Mouse (Mus musculus): ENCODE results near the gene Rnf225.
A peak's percentile ranks its signal among the peaks of the same experiment; 100 is the strongest.
"Not testable (repeated sequence)": the region's sequence is repeated elsewhere in the genome, so short reads cannot be mapped to it uniquely, and the experiment has no call there.

Rnf225 gene

GRCm38 (mm10) chr7:12933615-12934140, 6.5 kb downstream of the Rnf225 start:
- DNase-seq = no peak

- DNase-seq = no peak
These were observed 7.6 kb downstream of the Rnf225 start for GRCm38 (mm10) chr7:12934808-12935207.

DNA sequence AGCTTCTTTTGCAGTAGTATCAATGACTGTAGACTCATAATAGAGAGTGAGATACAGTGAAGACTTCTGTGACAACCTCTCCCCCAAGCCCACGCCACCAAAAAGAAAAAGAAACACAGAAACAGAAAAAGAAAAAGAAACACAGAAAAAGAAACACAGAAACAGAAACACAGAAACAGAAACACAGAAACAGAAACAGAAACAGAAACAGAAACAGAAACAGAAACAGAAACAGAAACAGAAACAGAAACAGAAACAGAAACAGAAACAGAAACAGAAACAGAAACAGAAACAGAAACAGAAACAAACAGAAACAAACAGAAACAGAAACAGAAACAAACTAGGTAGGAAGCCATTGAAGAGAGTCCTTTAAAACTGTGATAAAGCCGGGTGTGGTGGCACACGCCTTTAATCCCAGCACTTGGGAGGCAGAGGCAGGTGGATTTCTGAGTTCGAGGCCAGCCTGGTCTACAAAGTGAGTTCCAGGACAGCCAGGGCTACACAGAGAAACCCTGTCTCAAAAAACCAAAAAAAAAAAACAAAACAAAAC, 10.1 kb downstream of the Rnf225 start:
- DNase-seq = not testable (repeated sequence)

- no peak for DNase-seq
These were observed 13.4 kb downstream of the Rnf225 start for GRCm38 (mm10) chr7:12940599-12940998.

DNA sequence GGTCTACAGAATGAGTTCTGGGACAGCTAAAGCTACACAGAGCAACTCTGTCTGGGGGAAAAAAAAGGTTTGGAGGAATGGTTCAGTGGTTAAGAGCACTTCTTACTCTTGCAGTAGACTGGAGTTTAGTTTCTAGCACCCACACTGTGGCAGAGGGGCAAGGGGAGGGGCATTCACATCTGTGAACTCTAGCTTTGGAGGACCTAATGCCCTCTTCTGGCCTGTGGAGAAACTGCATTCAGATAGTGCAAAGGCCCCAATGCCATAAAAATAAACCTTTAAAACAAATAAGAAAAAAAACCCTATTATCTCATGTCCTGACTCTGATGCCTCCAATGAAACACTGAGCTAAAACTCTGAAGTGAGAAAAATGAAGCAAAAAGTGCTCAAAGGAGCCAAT, 16.3 kb downstream of the Rnf225 start:
- no peak for DNase-seq

DNA sequence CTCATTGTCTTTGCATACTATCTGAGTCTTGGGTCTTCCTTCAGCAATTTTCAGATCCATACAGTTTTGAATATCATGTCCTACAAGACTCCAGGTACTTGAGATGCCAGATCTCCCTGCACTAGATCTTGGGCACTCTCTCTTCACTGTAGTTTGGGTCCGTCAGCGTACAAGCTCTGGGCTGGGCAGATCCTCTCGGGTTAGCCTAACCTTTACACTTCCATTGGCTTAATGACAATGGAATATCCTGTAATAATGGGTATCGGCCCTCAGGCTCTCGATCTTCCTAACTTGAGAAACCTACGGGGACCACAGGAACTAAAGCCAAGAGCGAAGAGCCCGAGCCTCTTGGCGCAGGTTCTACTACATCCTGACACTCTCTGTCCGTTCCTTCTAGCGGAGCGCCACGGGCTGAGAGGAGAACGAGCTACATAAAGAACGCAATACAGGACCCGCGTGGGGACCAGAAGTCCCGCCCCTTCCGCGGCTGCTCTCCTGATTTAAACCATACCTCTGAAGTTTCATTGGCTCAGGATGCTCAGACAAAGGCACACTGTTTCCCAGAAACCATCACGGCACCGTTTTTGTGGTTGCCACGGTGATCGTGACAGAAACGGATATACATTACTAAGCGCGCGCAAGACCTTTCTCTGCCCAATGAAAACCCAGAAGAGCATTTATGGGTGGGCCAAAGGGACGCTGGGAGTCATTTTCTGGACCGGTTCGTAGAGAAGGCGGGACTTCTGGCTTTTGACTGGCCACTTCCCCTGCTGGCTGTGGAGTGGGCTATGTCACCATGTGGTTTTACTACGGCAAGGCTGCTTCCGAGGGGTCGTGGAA, 22.0 kb downstream of the Rnf225 start:
- DNase-seq = peak; percentile 97

- DNase-seq = no peak
These were observed 22.6 kb downstream of the Rnf225 start for GRCm38 (mm10) chr7:12949872-12950229.

GRCm38 (mm10) chr7:12954896-12955295, 27.7 kb downstream of the Rnf225 start:
- DNase-seq = no peak

DNA sequence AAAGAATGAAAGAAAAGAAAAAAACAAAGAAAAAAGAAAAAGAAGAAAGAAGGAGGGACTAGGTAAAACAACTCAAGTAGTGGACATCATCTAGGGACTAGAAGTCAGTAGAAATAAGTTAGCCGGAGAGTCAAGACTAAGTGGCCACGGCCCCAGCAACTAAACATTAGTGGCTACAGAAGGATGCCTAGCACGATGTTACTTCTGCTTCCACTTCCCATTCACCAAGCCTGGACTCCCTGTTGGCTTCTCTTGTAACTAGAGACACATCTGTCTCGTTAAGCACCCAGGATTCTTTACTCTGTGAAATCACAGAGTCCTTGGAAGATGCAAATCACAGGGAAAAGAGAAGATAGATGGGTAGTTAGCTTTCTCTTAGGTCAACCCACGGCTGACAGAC, 30.3 kb downstream of the Rnf225 start:
- no peak for DNase-seq

- no peak for DNase-seq
These were observed 31.7 kb downstream of the Rnf225 start for GRCm38 (mm10) chr7:12958948-12959347.

- DNase-seq = no peak
These were observed 32.5 kb downstream of the Rnf225 start for GRCm38 (mm10) chr7:12959718-12960117.

DNA sequence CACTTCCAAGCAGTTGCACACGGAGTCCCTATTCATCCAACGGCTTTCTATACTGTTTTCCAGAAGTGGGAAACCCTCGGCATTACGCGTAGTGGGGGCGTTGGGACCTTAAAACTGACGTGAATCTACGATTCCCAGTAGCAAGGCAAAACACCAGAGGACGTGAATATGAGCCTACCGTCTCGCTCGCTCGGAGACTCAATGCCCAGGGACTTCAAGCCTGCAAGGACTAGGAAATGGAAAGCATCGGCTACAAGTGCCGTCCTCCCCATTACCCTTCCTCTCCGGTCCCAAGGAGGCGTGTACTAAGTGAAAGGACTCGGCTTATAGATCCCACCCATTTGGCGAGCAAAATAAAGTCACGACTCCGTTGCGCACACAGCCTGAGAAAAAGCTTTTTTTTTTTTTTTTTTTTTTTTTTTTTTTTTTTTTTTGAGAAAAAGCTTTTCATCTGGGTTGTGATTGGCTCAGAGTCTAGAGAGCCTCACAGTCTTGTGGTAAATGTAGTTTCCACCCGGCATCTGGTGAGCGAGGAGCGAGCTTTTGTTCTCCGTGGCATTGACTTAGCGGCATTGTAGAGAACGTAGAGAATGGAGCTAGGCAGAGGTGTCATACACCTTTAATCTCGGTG, 34.4 kb downstream of the Rnf225 start:
- peak; percentile 87 for DNase-seq

DNA sequence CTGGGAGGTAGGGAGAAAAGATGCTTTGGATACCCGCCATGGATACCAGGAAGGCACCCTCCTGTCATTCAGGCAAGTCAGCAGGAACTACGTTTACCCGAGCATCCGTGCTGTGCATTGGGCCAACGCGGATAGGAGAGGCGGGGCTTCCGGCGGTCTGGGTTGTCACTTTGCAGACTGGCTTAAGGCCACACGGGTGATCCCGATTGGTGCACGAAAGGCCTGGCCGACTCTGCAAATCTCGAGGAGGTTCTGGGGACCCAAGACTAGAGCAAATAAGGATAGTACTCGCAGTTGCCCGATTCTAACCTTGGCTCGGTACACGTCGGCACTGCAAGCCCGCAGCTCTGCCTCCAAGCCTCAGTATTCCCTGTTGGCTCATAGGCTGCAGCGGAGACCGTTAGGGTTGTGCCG, 38.5 kb downstream of the Rnf225 start, which contains the start of gene Zfp324:
TSS of gene Zfp324 (plus strand) at position 161 of the 414 bp plus-strand sequence.
- DNase-seq = peak; percentile 92

GRCm38 (mm10) chr7:12966104-12966845, 39.1 kb downstream of the Rnf225 start:
- DNase-seq = peak; percentile 71

DNA sequence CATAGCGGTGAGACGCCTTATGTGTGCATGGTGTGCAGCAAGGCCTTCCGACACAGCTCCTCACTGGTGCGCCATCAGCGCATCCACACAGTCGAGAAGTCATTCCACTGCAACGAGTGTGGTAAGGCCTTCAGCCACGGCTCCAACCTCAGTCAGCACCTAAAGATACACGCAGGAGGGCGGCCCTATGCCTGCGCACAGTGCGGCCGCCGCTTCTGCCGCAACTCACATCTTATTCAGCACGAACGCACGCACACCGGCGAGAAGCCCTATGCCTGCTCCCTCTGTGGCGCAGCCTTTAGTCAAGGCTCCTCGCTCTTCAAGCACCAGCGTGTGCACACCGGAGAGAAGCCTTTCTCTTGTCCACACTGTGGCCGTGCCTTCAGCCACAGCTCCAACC, 43.7 kb downstream of the Rnf225 start:
- DNase-seq = no peak

- peak; percentile 98 for DNase-seq
These were observed 50.6 kb downstream of the Rnf225 start, which contains the start of gene Zfp446 for GRCm38 (mm10) chr7:12977682-12978389. Zfp446 (plus strand) TSS chr7:12977848.

DNA sequence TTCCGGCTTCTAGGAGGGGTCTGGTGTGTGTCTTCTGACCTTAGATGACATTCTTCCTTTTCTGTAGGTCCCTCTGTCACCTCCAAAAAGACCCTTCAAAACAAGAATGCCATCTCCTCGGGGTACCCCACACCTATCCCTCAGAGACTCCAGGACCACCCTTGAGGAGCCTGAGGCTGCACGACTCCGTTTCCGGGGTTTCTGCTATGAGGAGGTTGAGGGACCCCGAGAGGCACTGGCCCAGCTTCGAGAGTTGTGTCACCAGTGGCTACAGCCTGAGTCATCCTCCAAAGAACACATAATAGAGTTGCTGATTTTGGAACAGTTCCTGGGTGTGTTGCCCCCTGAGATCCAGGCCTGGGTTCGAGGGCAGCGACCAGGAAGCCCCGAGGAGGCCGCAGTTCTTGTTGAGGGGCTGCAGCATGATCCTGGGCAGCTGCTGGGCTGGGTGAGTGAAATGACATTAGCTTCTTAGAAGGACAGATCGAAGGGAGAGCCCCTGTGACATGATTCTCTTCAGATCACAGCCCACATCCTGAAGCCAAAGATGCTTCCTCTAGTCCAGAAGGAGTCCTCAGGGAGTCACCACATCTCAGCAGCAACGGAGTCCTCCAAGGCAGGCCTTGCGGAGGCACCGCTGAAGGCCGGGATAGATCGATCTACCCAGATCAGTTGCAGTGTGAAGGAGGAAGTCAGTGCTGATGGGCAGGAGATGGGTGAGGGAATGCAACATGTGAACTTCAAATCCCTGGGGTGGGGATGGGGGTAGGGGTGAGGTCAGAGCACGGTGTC, 51.9 kb downstream of the Rnf225 start:
- no peak for DNase-seq

GRCm38 (mm10) chr7:12979776-12980175, 52.6 kb downstream of the Rnf225 start:
- DNase-seq = no peak

DNA sequence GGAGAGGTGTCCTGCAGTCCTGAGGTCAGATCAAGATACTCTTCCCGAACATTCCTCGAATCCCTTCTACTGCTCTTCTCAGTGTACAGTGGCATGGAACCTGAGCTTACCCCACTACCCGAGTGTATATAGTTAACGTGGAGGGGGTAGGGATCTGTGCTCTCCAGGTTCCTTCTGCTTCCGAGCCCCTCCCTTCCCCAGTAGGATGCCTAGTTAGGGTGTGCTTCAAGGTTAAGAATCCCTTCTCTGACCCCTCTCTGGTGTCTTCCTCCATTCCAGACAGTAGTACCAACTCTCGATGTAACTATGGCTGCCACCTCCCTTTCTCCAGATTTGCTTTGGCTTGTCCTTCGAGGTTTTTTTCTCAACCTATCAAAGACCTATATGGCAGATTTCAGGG, 53.1 kb downstream of the Rnf225 start:
- no peak for DNase-seq
